Mouse (Mus musculus): ENCODE results near the gene Tomm40l.

DNA sequence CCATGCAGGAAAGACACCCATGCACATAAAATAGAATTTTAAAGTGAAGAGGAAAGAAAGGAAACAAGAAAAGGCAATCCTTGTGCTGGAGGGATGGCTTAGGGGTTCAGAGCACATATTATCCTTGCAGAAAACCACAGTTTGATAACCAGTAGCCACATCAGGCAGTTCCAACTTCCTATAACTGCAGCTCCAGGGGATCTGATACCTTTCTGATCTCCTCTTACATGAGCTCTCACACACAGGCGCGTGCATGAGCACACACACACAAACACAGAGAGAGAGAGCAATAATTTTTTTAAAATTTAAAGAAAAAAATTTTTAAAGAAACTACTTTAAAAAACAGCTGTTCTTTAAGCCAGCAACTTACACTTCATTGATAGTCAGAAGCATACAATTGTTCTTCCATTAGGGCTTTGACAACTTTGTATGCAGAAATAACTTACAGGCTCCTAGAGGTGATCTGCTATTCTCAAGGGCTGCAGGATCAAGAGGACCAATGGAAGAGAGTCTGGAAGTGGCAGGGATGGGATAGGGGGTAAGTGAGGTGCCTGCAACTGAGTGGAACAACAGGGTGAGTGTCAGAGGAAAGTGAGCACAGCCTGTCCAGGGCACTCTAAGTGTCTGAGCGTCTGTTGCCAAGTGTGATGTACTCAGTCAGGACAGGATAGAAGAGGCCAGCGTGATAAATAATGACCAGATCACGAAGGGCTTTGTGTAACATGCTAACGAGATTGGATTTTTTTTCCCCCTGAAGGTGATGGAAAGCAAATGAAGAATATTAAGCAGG lies 16.4 kb downstream of the Tomm40l start:
- TF ChIP-seq CTCF (IDR thresholded peaks at IDR 0.05; ENCODE audit: borderline replicate concordance, insufficient read depth, low read depth, low read length) (no peak), POLR2A (IDR thresholded peaks at IDR 0.05; ENCODE audit: borderline replicate concordance, insufficient read depth, low read length) (no peak)
